Mouse (Mus musculus) liver, embryonic 12.5 days (tissue): ENCODE data around the gene Ung. TPM values are rescaled to one million over a fixed set of nuclear protein-coding genes. Genes with fewer than 3 reads are reported as not detected.

Experiments used
- ATAC-seq: fragments of 200-750 bp; cut with Nextera tagmentation; 2 replicates; pipeline ENCODE4 v1.8.0; 2017; ENCODE audit warnings: moderate number of reproducible peaks, mild to moderate bottlenecking, moderate library complexity
- H3K27ac ChIP-seq: fragments of 300-500 bp; sonication (generic); 2 replicates; pipeline ENCODE4 v1.5.1; 2016; ENCODE audit warnings: mild to moderate bottlenecking
- H3K27me3 ChIP-seq: fragments of 300-500 bp; sonication (generic); replicated peaks from 2 replicates; pipeline ENCODE4 v1.6.1; 2016; ENCODE audit warnings: mild to moderate bottlenecking, moderate library complexity
- H3K36me3 ChIP-seq: fragments of 300-500 bp; sonication (generic); 2 replicates; pipeline ENCODE4 v1.6.1; 2016; ENCODE audit warnings: mild to moderate bottlenecking, moderate library complexity
- H3K4me1 ChIP-seq: fragments of 300-500 bp; sonication (generic); 2 replicates; pipeline ENCODE4 v1.6.1; 2016
- H3K4me2 ChIP-seq: fragments of 300-500 bp; sonication (generic); 2 replicates; pipeline ENCODE4 v1.6.1; 2016; ENCODE audit warnings: mild to moderate bottlenecking, moderate library complexity
- H3K4me3 ChIP-seq: fragments of 300-500 bp; sonication (generic); 2 replicates; pipeline ENCODE4 v1.5.1; 2016; ENCODE audit warnings: mild to moderate bottlenecking, moderate library complexity
- H3K9ac ChIP-seq: fragments of 300-500 bp; sonication (generic); 2 replicates; pipeline ENCODE4 v1.6.1; 2016; ENCODE audit warnings: mild to moderate bottlenecking, moderate library complexity
- H3K9me3 ChIP-seq: fragments of 300-500 bp; sonication (generic); replicated peaks from 2 replicates; pipeline ENCODE4 v1.6.1; 2016; ENCODE audit warnings: mild to moderate bottlenecking, moderate library complexity
- WGBS: fragments of 180-500 bp; shearing (Covaris S2); methylation state at CpG from one replicate; pipeline ENCODE4 v1.1.7; 2016; ENCODE audit not compliant: insufficient replicate concordance; 5-methylcytosine and 5-hydroxymethylcytosine counted together
- polyA plus RNA-seq: library from polyadenylated mRNA; unstranded; fragments of >200 nt; fragmentation: Nextera tagmentation; extraction: Ambion mirVana; gene quantifications from 2 replicates; pipeline ENCODE4 v1.2.1, GENCODE M21; 2016

Gene Ung
- polyA plus RNA-seq, 1 experiment from 2014 or later = 40.1 TPM

GRCm38 (mm10) chr5:114177966-114178719 is 48.0 kb downstream of the Ung start:
- Histone ChIP-seq H3K4me2 (no peak overlapping the region), H3K9me3 (no peaks in the 10 kb centered on the region), H3K36me3 (no peaks in the 10 kb centered on the region), H3K4me1 (peaks cover 30% of the 10 kb centered on the region), H3K27ac (no peak overlapping the region), H3K9ac (no peak overlapping the region), H3K27me3 (no peaks in the 10 kb centered on the region), H3K4me3 (no peak overlapping the region)
- no peak for ATAC-seq
- WGBS = 63% methylated on average over 4 of the region's 4 CpGs

- 71% methylated on average over 11 of the region's 11 CpGs for WGBS
- ATAC-seq = no peak
These were observed 49.4 kb downstream of the Ung start for GRCm38 (mm10) chr5:114179541-114179940.

GRCm38 (mm10) chr5:114183493-114183892 is 53.3 kb downstream of the Ung start:
- H3K4me3 ChIP-seq = no peak overlapping the region
- no peaks in the 10 kb centered on the region for H3K9me3 ChIP-seq
- no peak overlapping the region for H3K27ac ChIP-seq
- 76% methylated on average over 2 of the region's 2 CpGs for WGBS
- H3K9ac ChIP-seq = no peak overlapping the region
- no peaks in the 10 kb centered on the region for H3K4me1 ChIP-seq
- H3K36me3 ChIP-seq = no peaks in the 10 kb centered on the region
- no peak for ATAC-seq
- no peak overlapping the region for H3K4me2 ChIP-seq
- no peaks in the 10 kb centered on the region for H3K27me3 ChIP-seq

More at GRCm38 (mm10) chr5:114179541-114179940, 49.4 kb downstream of the Ung start:
- H3K4me1 ChIP-seq = peaks cover 21% of the 10 kb centered on the region
- no peak overlapping the region for H3K9ac ChIP-seq
- H3K27ac ChIP-seq = no peak overlapping the region
- no peak overlapping the region for H3K4me3 ChIP-seq
- H3K9me3 ChIP-seq = no peaks in the 10 kb centered on the region
- no peaks in the 10 kb centered on the region for H3K36me3 ChIP-seq
- no peak overlapping the region for H3K4me2 ChIP-seq
- H3K27me3 ChIP-seq = no peaks in the 10 kb centered on the region

- H3K4me3 ChIP-seq = no peak overlapping the region
- ATAC-seq = no peak
- no peaks in the 10 kb centered on the region for H3K4me1 ChIP-seq
- no peak overlapping the region for H3K27ac ChIP-seq
- H3K27me3 ChIP-seq = no peaks in the 10 kb centered on the region; the same call in 1 of the 2 replicates
- H3K9me3 ChIP-seq = no peaks in the 10 kb centered on the region
- H3K9ac ChIP-seq = no peak overlapping the region
- H3K4me2 ChIP-seq = no peak overlapping the region
- H3K36me3 ChIP-seq = no peaks in the 10 kb centered on the region
- WGBS = 55% methylated on average over 2 of the region's 2 CpGs
These were observed 56.9 kb downstream of the Ung start for GRCm38 (mm10) chr5:114187108-114187507.

Other genes with a start within 250 kb of the Ung start
- 78.7 and 78.8 TPM in 2 replicates for gene Coro1c, start 221.6 kb upstream of the Ung start, polyA plus RNA-seq
- gene Ssh1, start 136.5 kb upstream of the Ung start, polyA plus RNA-seq = 8.9 and 10.9 TPM in 2 replicates
- not detected in 2 replicates for gene Dao, start 126.7 kb upstream of the Ung start, polyA plus RNA-seq
- gene Usp30, start 64.9 kb upstream of the Ung start, polyA plus RNA-seq = 5.0 and 5.2 TPM in 2 replicates
- gene Svop, start 38.8 kb upstream of the Ung start, polyA plus RNA-seq = not detected in 2 replicates
- 8.2 and 8.8 TPM in 2 replicates for gene Alkbh2, start 2.2 kb upstream of the Ung start, polyA plus RNA-seq
- gene Acacb, start 16.1 kb downstream of the Ung start, polyA plus RNA-seq = 0.60 and 0.70 TPM in 2 replicates
- gene Foxn4, start 143.4 kb downstream of the Ung start, polyA plus RNA-seq = not detected in 2 replicates
- gene Myo1h, start 158.8 kb downstream of the Ung start, polyA plus RNA-seq = 0.38 and 0.56 TPM in 2 replicates